Mouse (Mus musculus) frontal cortex, postnatal 25 days (tissue): ENCODE data around the gene 1500011B03Rik.

Experiments used
- DNase-seq, 2 experiments: peaks; one replicate each; pipeline ENCODE4 v3.0.0; 2022; ENCODE audit warnings: low spot score in 2 of 2

Gene 1500011B03Rik

DNA sequence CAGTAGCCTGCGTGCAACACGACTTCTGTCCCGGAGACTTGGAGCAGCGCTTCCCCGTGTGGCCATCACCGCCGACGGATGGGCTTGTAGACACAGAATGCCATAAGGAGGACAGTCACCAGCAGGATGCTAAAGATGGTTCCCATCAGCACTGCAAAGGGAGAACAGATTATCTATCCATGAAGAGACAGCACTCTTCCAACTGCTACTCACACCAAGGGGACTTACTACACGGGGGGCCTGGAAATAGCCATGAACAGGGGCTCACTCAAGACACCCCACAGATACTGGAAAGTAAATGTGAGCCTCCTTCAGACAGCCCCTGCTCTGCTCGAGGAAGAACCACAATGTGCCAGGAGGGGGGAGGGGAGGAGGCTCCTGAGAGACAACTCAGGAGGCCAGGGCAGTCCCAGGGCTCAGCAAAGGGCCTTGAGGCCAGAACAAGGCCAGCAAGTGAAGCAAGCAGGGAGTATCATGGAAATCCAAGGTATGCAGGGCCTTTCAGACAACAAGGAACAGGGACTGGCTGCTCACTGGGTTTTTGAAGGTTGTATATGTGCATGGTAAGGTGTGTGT lies 14.0 kb downstream of the 1500011B03Rik start:
- DNase-seq: no peak

DNA sequence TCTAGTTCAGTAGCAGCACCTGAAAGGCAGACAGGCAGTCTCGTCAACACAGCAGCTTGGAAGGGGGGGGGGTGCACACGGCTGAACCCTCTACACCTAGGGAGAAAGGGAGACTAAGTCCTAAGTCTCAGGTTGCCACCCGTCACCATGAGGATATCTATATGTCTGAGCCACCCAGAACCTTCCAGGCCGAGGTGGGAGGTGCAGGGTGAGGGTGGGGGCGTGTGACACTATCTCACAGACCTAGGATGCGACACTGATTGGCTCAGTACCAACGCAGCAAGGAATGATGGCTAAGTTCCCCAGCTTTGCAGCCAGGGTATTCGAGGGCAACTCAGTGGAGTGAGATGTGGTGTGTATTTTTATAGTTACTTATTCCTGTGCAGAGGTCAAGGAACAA lies 14.9 kb downstream of the 1500011B03Rik start:
- no peak for DNase-seq

DNA sequence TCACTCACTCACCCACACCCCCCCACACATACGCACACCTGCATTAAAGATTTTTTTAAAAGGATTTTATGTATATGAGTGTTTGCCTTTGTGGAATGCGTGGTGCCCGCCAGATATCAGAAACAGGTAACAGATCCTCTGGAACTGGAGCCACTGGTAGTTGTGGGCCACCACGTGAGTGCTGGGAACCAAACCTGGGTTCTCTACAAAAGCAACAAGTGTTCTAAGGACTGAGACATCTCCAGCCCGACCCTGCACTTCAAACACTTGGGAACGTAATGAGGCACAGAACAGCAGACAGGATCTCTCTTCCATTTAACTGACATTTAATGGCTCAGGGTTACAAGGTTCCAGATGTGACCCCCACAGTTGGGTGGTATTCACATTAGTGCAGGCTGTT lies 15.4 kb downstream of the 1500011B03Rik start:
- DNase-seq: no peak

DNA sequence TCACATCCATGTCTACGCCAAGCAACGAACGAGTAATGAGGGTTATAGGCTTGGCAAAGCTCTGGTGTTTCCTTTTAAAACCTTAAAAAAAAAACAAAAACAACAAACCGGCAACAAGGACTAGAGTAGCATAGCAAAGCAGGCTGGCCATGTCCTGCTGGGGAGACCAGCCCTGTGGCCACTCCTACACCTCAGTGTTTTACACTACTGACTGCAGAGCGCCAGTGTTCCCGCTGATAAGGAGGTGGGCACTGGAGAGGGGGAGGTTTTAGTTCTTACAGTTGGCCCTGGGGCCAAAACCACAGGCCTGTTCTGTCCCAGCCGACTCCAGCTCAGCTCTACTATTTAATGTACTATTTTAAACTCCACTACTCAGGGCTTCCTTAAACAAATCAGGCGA lies 15.8 kb downstream of the 1500011B03Rik start:
- DNase-seq: no peak

DNA sequence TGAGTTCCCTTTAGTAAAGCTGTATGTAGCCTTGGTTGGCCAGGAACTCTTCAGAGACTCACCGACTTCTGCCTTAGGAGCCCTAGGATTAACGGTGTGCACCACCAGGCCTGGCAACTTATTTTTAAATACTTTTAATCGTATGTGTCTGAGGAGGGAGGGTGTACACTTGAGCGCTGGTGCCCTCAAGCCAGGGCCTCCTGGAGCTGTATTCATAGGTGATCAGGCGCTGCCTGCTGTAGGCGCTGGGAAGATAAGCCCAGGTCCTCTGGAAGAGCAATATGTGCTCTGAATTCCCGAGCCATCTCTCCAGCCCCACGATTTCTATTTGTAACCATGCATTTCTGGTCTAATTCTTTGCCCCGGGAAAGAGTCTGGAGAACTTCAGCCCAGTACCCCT lies 16.2 kb downstream of the 1500011B03Rik start:
- no peak for DNase-seq

DNA sequence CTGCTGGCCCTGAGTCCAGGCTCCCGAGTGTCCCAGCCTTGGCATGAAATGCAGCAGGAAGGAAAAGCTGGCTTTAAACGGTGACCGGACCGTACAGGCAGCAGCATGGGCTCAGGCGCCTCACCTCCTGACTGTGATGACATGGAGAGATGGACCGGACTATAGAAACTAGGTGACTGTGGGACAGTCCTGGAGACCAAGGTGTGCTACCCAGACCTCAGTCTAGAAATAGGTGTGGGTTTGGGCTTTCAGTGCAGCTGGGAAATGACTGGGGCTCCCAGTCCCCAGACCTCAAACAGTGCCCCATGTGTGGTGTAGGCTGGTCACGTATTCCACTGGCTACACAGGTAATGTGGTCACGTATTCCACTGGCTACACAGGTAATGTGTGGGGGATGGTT lies 16.6 kb downstream of the 1500011B03Rik start:
- DNase-seq: no peak

DNA sequence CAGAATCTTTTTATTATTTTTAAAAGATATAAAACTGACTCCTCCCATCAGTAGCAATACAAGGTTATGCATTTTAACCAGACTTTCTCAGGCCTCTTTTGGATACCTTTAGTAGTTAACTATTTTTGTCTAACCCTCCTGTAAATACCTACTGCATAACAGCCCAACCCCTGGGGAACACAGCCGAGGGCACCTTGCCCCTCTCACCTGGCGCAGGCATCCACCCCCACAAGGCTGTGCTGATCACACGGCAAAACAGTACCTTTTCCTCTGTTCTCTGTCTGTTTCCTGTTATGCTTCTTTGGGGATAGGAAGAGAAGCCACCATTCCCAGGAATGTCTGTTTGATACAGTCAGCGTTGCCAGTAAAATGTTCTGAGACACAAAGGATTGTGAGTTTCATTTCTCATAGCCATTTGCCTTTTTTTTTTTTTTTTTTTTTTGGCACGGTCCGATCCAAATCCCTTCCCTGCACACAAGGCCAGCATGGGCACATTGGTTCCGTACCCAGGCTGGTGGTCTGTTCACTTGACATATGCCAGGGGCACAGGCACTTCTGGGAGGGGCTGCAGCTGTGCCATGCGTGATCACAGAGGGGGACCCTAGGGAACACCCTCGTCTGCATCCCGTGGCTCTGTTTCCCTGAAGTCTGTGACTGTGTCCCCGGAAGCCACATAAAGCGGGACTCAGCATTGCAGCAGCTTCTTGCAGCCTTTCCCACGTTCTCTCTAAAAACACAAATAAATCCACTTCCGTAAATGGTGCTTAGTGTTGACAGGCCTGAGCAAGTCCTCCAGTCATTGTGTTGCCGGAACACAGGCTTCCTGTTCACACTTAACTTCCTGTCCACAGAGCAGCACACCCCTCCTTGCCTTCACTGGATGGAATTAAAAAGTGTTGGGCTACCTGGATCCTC lies 17.6 kb downstream of the 1500011B03Rik start:
- no peak for DNase-seq

DNA sequence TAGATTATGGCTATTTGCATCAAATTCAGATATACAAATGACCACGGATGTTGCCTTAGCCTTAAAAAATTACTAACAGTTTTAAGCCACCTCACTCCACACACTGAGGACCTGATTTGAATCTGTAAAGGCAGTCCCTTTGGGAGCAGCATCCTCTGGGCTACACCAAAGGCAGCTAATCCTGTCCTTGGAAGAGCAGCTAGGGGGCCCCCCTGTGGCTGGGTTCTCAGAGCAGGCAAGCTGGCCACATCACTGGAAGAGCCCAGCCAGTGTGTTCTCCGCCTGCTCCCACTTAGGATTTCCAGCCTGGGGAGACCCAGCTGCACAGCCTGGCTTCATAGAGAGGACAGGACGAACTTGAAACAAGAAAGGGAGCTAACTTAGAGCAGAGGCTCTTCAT lies 18.3 kb downstream of the 1500011B03Rik start:
- DNase-seq: peak in 1 of 2 experiments; percentile 48

DNA sequence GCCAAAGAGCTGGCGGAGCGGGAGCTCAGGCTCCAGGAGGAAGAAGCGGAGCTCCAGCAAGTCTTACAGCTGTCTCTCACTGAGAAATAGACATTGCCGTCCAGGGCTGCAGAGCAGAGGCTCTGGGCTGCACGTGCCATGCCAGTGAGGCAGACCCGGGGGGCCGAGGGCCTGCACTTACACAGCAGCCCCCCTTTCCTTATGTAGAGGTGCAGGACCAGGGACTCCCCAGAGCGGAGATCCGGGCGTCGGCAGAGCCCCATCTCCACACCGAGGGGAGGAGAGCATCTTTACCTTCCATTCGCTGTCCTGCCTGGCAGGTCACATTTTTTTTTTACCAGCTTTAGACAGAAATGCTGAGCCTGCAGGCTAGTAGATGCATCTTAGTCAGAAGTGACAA lies 18.9 kb downstream of the 1500011B03Rik start:
- no peak for DNase-seq

DNA sequence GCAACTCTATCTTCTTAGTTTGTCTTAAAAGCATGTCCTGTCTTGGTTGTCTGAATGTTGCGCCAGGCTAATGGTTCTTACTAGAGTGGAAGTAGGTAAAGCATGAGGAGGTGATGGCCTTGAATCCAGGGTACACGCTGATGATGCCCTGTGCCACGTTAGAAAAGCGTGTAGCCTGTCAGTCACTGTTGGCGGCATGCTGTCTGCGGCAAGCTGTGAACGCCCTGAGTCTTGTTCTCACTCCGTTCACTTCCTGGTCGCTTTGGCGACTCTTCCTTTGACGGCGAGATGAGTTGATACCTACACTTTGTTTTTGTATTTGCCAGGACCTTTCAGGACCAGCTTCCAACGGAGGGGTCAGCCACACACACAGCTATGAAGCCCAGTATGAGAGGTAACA lies 20.0 kb downstream of the 1500011B03Rik start:
- DNase-seq: no peak

DNA sequence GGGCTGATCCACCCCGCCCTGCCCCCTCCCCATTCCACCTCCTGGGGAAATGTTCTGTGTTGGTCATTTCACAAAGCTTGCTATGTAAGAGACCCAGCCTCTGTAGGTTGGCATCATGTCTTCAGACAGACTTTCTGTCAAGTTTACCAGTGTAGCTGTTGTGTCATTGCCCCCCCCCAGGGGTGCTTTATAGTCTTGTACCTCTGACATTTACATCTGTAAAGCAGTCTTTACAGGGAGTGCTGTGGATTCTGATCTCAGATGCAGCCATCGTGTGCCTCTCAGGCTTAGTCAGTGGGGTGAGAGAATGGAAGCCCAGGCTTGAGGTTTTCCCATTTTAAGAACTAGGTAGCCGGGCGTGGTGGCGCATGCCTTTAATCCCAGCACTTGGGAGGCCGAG lies 21.4 kb downstream of the 1500011B03Rik start:
- no peak for DNase-seq

DNA sequence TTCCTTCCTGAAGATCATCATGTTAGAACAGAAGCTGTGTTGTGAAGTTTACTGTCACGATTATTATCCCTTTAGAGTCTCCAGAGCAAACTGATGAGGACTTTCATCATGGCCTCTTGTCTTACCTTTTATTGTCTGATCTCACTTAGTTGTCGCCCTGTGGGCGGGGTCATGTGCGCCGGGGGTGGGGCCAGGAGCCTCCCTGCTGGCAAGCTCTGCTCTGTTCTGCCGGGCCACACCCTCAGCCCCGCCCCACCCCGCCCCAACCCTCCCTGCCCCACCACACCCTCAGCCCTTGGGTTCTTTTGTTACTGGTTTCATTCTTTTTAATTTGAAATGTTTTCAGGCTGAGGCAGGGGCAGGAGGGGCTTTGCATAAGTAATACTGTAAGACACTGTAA lies 22.2 kb downstream of the 1500011B03Rik start:
- DNase-seq: no peak

DNA sequence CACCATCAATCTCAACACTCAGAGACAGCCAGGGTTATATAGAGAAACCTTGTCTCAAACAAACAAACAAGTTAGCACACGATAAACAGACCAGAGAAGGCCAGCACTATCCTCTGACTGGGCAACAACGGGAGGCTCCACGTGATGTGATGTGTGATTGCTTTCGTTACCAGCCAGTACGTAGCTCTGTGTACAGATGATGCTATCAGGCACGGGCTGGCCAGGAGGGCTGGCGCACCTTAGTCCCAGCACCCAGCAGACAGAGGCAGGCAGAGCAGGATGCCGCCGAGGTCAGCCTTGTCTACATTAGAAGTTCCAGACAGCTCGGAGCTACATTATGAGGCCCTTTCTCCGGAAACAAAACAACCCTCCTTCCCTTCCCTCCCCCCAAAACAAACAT lies 23.4 kb downstream of the 1500011B03Rik start:
- DNase-seq: no peak

DNA sequence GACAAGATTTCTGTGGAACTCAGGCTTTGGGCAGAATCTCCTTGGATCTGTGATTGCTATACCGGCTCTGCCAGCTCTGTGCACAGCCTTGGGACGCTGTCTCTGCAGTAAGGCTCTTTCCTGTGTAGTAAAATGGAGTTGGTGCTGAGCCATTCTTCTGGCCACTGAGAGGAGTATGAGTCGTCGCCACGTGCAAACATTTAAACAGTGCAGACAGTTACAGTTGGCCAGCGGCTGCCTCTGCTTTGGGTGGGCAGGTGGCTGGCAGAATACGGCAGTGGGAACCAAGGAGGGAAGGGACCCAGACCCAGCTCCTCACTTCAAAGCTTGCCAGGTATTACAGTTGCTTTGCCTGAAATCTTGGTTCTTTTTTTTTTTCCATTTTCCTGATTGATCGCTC lies 26.0 kb downstream of the 1500011B03Rik start:
- DNase-seq: no peak

DNA sequence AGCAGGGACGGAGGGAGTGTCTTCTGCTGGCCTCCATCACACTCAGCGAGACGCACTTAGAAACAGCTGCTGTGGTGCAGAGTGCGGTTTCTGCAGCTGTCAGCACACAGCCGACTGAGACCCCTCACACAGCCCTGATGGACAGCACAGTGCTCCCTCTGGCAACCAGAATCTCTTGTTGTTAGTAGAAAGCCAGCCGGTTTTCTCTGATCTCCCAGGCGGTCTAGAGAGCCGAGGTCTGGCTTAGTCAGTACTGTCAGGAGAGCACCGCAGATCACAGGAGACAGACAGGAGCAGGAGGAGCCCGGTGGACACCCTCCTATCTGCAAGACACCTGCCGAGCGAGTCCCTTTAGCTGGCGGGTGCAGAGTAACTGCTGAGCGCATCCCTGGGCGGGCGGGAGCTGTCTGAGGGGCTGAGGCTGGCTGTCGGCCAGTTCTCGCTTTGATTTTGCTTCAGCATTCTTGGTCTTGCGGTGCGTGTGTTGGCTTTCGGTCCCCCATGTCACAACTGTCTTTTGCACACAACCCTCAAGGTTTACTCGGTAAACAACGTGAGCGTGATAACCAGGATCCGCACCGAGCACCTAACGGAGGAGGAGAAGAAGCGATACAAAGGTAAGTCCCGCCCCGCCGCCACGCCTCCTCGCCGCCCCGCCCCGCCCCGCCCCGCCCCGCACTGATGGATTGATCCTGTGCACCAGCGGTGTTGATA lies 26.8 kb downstream of the 1500011B03Rik start:
- DNase-seq: no peak

DNA sequence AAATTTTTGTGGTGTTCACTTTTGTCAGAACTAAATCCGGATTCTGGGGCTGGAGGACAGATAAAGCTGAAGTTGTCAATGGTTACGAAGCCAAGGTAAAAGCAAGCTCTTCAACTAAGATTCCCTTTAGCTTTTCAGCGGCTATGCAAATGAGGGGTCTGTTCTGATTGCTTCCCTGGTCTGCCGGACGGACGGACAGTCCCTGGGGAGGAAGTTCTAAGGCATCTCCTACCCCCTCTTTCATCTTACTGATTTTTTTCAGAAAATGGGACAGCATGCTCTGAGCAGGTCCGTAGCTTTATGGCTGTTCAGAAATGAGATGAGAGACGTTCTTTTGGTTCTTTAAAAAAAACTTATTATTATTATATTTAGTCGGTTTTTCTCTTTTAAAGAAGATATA lies 27.6 kb downstream of the 1500011B03Rik start:
- DNase-seq: no peak

DNA sequence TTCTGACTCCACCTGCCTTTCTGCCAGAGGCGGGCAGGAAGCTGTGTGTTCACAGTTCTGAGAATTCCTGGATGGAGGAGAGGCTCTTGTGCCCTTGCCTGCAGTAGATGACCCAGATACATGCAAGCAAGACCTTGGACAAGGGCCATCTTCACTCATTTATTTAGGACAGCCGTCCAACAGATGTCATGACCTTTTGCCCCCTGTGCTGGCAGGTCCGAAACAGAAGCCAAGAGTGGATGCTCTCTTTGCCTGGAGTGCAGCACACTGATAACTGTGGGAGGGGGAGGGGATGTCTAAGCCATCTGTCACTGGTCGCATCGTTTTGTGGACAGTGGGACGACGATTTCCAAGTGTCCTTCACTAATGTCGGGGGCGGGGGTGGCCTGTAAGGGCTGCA lies 28.0 kb downstream of the 1500011B03Rik start:
- DNase-seq: no peak

DNA sequence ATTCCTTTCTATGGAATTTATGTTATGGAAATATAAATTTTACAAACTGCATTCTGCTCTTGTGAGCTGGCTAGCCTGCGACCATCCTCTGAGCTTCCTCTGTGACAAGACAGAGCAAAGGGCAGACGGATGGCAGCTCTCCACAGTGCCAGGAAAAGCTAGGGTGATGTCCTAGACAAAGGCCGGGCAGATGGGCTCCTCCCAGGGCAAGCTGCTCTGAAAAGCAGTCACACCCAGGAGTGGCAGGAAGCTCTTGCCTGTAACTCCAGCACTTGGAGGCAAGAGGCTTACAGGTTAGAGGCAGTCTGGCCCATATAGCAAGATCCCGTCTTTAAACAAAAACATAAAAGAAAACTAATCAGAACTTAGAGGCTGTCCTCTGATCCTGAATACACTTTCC lies 28.7 kb downstream of the 1500011B03Rik start:
- no peak for DNase-seq

DNA sequence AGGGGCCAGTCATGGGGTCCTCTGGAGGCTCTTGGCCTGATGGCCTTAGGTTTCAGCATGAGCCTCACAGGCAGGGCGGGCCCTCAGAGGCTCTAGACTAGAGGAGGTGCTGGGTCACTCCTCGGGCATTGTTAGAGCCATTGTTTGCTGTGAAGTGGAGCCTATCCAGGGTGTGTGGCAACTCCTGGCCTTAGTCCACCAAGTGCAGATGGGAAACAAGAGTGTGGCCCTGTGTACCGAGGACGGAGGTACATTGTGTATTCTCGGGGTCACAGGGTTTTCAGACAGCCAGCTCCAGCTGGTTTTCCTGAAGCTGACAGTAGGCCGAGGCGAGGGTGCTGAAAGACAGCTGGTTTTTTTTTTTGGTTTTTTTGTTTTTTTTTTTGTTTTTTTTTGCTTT lies 30.0 kb downstream of the 1500011B03Rik start:
- no peak for DNase-seq

DNA sequence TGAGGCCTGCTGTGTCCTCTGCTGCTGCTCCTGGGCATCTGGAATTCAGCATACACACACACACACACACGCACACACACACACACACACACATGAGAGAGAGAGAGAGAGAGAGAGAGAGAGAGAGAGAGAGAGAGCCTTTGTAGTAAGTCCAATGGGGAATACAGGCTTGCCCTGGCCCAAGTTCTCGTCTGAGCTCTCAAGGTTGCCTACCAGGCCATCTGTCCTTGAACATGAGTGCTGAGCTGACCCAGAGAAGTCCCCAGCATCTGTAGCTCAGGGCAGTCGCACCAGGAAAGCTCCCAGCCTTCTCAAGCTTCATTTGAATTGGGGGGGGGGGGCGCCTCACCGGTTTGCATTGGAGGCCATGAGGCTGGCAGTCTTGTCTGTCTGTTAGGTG lies 38.1 kb downstream of the 1500011B03Rik start:
- DNase-seq: no peak

DNA sequence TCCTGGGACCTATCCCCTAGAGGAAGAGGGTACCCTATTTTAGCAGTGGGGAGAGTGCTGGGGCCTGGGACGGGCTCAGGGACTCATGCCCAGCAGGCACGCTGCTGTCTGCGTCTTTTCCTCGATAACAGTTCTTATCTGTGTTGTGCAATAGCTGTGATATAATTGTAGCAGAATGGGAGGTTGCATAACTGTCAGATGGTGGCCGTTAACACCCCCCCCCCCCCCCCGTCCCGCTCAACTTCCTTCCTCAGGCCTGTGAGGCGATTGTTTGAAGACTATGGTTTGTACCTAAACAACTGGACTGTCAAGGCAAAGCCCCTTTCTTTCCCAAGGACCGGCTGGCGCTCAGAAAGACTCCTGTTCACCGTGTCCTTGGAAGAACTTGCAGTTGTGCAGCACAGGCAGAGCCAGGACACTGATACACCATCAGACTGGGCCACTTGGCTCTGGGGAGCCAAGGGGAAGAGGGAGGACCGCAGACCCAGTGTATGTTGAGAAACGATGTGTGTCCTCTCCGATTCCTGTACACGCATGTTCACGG lies 38.6 kb downstream of the 1500011B03Rik start:
- DNase-seq: no peak

DNA sequence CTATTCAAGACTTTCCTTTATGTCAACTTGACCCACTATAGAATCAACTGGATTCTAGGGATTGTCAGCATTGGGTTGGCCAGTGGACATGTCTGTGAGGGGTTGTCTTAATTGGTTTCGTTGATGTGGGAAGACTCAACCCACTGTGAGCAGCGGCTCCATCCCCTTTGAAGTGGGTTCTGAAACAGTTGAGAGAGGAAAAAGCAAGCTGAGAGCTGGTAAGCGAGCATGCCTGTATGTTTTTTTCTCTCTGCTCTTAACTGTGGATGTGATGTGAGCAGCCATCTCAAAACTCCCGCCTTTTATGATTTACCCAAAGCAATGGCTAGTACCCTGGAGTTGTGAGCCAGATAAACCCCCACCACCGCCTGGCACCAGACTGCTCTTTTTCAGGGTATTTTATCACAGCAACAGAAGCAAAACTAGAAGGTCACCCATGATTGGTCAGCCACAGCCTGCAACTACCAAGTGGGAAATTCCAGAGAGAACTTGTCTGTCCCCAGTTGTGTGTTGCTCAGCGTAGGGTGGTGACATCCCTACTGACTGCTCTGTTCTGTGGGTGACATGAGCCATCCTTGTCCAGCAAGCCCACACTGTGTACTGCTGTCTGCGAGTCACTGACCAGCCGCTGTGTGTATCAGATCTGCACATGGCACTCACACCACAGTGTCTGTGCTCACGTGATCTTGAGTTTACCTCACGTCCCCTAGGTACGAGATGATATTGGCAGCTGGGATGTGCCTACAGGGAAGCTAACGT lies 39.7 kb downstream of the 1500011B03Rik start:
- DNase-seq: no peak
